Mouse (Mus musculus) MEL (cell line): ENCODE data around the gene Klri1. TPM values are rescaled to one million over a fixed set of nuclear protein-coding genes. Genes with fewer than 3 reads are reported as not detected.

Experiments used
- DNase-seq: peaks from one replicate; pipeline ENCODE4 v3.0.0; 2011; ENCODE audit warnings: low read depth, low spot score
- H3K27ac ChIP-seq: 2 replicates; pipeline ENCODE4 v1.5.1; 2012; ENCODE audit warnings: low read depth, mild to moderate bottlenecking, control low read depth, low read length, moderate library complexity; ENCODE audit not compliant: control insufficient read depth
- H3K27me3 ChIP-seq, 2 experiments: fragments of 150-350 bp in 1 of 2; sonication (generic) in 1 of 2; 2 replicates each; pipeline ENCODE4 v1.6.1; 2012; ENCODE audit warnings: low read length in 2 of 2, mild to moderate bottlenecking in 2 of 2, improper control_type of control experiment in 1 of 2, moderate library complexity in 1 of 2; ENCODE audit not compliant: insufficient read depth in 2 of 2, control insufficient read depth in 1 of 2
- H3K36me3 ChIP-seq, 2 experiments: 2 replicates each; pipeline ENCODE4 v1.6.1; 2012 to 2014; ENCODE audit warnings: low read length in 2 of 2, improper control_type of control experiment in 1 of 2, inconsistent platforms in 1 of 2, mild to moderate bottlenecking in 1 of 2; ENCODE audit not compliant: insufficient read depth in 2 of 2, control insufficient read depth in 1 of 2
- H3K4me1 ChIP-seq, 2 experiments: fragments of 150-350 bp in 1 of 2; sonication (generic) in 1 of 2; 2 replicates each; pipeline ENCODE4 v1.6.1; 2012; ENCODE audit warnings: low read length in 2 of 2, improper control_type of control experiment in 1 of 2, mild to moderate bottlenecking in 1 of 2; ENCODE audit not compliant: insufficient read depth in 2 of 2, control insufficient read depth in 1 of 2
- H3K4me3 ChIP-seq, 2 experiments: fragments of 150-350 bp in 1 of 2; sonication (generic) in 1 of 2; 2 replicates each; pipeline ENCODE4 v1.5.1; 2012; ENCODE audit warnings: low read depth in 2 of 2, low read length in 2 of 2, mild to moderate bottlenecking in 2 of 2, moderate library complexity in 2 of 2, control low read depth in 1 of 2, improper control_type of control experiment in 1 of 2; ENCODE audit not compliant: control insufficient read depth in 1 of 2, insufficient read depth in 1 of 2
- H3K79me2 ChIP-seq: 2 replicates; pipeline ENCODE4 v1.6.1; 2012; ENCODE audit warnings: mild to moderate bottlenecking, low read length, moderate library complexity; ENCODE audit not compliant: control insufficient read depth, poor library complexity, insufficient read depth
- H3K9ac ChIP-seq: 2 replicates; pipeline ENCODE4 v1.6.1; 2012; ENCODE audit warnings: low read depth, mild to moderate bottlenecking, control low read depth, low read length, moderate library complexity; ENCODE audit not compliant: control insufficient read depth, poor library complexity, severe bottlenecking
- H3K9me3 ChIP-seq: fragments of 150-350 bp; sonication (generic); replicated peaks from 2 replicates; pipeline ENCODE4 v1.6.1; 2012; ENCODE audit warnings: mild to moderate bottlenecking, low read length, improper control_type of control experiment, moderate library complexity; ENCODE audit not compliant: insufficient read depth
- BHLHE40 ChIP-seq: IDR thresholded peaks from 2 replicates; pipeline ENCODE4 v1.6.1; 2012; ENCODE audit warnings: low read depth, mild to moderate bottlenecking, inconsistent platforms, low read length, improper control_type of control experiment, borderline replicate concordance
- CHD2 ChIP-seq: IDR thresholded peaks from 2 replicates; pipeline ENCODE4 v1.6.1; 2011; ENCODE audit warnings: low read length, improper control_type of control experiment
- CTCF ChIP-seq, 3 experiments: IDR thresholded peaks in 2 of 3; conservative IDR thresholded peaks in 1 of 3; 2 replicates each; pipeline ENCODE4 v1.5.1; 2011 to 2012; ENCODE audit warnings: low read length in 3 of 3, low read depth in 2 of 3, mild to moderate bottlenecking in 2 of 3, improper control_type of control experiment in 1 of 3, inconsistent platforms in 1 of 3, mixed read lengths in 1 of 3, moderate library complexity in 1 of 3; ENCODE audit not compliant: control insufficient read depth in 1 of 3, insufficient read depth in 1 of 3, poor library complexity in 1 of 3, severe bottlenecking in 1 of 3
- E2F4 ChIP-seq: IDR thresholded peaks from 2 replicates; pipeline ENCODE4 v1.6.1; 2011; ENCODE audit warnings: low read depth, low read length, improper control_type of control experiment, borderline replicate concordance
- EP300 ChIP-seq, 2 experiments: IDR thresholded peaks; 2 replicates each; pipeline ENCODE4 v1.6.1; 2011; ENCODE audit warnings: improper control_type of control experiment in 2 of 2, low read length in 2 of 2, low read depth in 1 of 2, mild to moderate bottlenecking in 1 of 2
- ETS1 ChIP-seq: IDR thresholded peaks from 2 replicates; pipeline ENCODE4 v1.6.1; 2012; ENCODE audit warnings: low read depth, mild to moderate bottlenecking, inconsistent platforms, low read length, improper control_type of control experiment, moderate library complexity
- GATA1 ChIP-seq: IDR thresholded peaks from 2 replicates; pipeline ENCODE4 v1.6.1; 2011; ENCODE audit warnings: low read depth, low read length, improper control_type of control experiment
- JUND ChIP-seq: IDR thresholded peaks from 2 replicates; pipeline ENCODE4 v1.6.1; 2011; ENCODE audit warnings: low read depth, mild to moderate bottlenecking, improper control_type of control experiment, low read length
- KAT2A ChIP-seq: conservative IDR thresholded peaks from 2 replicates; pipeline ENCODE4 v1.6.1; 2012; ENCODE audit warnings: low read depth, low read length, improper control_type of control experiment, inconsistent platforms
- MAFK ChIP-seq: IDR thresholded peaks from 2 replicates; pipeline ENCODE4 v1.6.1; 2011; ENCODE audit warnings: low read depth, mild to moderate bottlenecking, low read length, improper control_type of control experiment, borderline replicate concordance
- MAZ ChIP-seq: IDR thresholded peaks from 2 replicates; pipeline ENCODE4 v1.6.1; 2012; ENCODE audit warnings: low read depth, mild to moderate bottlenecking, inconsistent platforms, low read length, improper control_type of control experiment
- MXI1 ChIP-seq: IDR thresholded peaks from 2 replicates; pipeline ENCODE4 v1.6.1; 2011; ENCODE audit warnings: mild to moderate bottlenecking, low read depth, low read length, improper control_type of control experiment
- MYB ChIP-seq: IDR thresholded peaks from 2 replicates; pipeline ENCODE4 v1.6.1; 2011; ENCODE audit warnings: mild to moderate bottlenecking, low read depth, low read length, improper control_type of control experiment
- MYC ChIP-seq: IDR thresholded peaks from 2 replicates; pipeline ENCODE4 v1.6.1; 2011; ENCODE audit warnings: low read depth, mild to moderate bottlenecking, low read length, improper control_type of control experiment, moderate library complexity
- NELFE ChIP-seq: IDR thresholded peaks from 2 replicates; pipeline ENCODE4 v1.6.1; 2011; ENCODE audit warnings: low read depth, low read length, improper control_type of control experiment
- POLR2AphosphoS2 ChIP-seq: IDR thresholded peaks from 2 replicates; pipeline ENCODE4 v1.6.1; 2011; ENCODE audit warnings: low read length, improper control_type of control experiment
- RAD21 ChIP-seq: IDR thresholded peaks from 2 replicates; pipeline ENCODE4 v1.6.1; 2011; ENCODE audit warnings: mild to moderate bottlenecking, low read depth, low read length, improper control_type of control experiment
- RCOR1 ChIP-seq: IDR thresholded peaks from 2 replicates; pipeline ENCODE4 v1.6.1; 2012; ENCODE audit warnings: low read depth, mild to moderate bottlenecking, inconsistent platforms, low read length, improper control_type of control experiment
- SIN3A ChIP-seq: IDR thresholded peaks from 2 replicates; pipeline ENCODE4 v1.6.1; 2012; ENCODE audit warnings: low read length, improper control_type of control experiment, inconsistent platforms
- SMC3 ChIP-seq: IDR thresholded peaks from 2 replicates; pipeline ENCODE4 v1.6.1; 2011; ENCODE audit warnings: low read depth, low read length, improper control_type of control experiment
- TBP ChIP-seq: IDR thresholded peaks from 2 replicates; pipeline ENCODE4 v1.8.0; 2011; ENCODE audit warnings: low read depth, low read length, improper control_type of control experiment
- UBTF ChIP-seq: IDR thresholded peaks from 2 replicates; pipeline ENCODE4 v1.6.1; 2012; ENCODE audit warnings: low read depth, mild to moderate bottlenecking, inconsistent platforms, low read length, improper control_type of control experiment, moderate library complexity, borderline replicate concordance; ENCODE audit not compliant: insufficient read depth
- ZC3H11A ChIP-seq: IDR thresholded peaks from 2 replicates; pipeline ENCODE4 v1.6.1; 2012; ENCODE audit warnings: low read depth, mild to moderate bottlenecking, inconsistent platforms, low read length, improper control_type of control experiment
- ZMIZ1 ChIP-seq: IDR thresholded peaks from 2 replicates; pipeline ENCODE4 v1.6.1; 2012; ENCODE audit warnings: low read depth, mild to moderate bottlenecking, inconsistent platforms, low read length, improper control_type of control experiment, moderate library complexity
- polyA plus RNA-seq, 2 experiments: library from polyadenylated mRNA; stranded (reverse) in 1 of 2; unstranded in 1 of 2; fragments of >175 nt in 1 of 2; fragments of >200 nt in 1 of 2; gene quantifications; 2 replicates each; pipeline versions ENCODE4 v1.2.1 to v1.2.4; 2012; ENCODE audit warnings: low replicate concordance in 2 of 2, low read depth in 1 of 2; ENCODE audit not compliant: insufficient read length in 2 of 2, insufficient read depth in 1 of 2, missing spikeins in 1 of 2
- total RNA-seq: library from RNA; depleted of rRNA; stranded (reverse); fragments of 300-350 nt; gene quantifications from 2 replicates; pipeline ENCODE4 v1.2.3, GENCODE M21; 2012; rRNA removed

The Klri1 gene
- total RNA-seq = not detected in 2 replicates
- polyA plus RNA-seq = not detected

DNA sequence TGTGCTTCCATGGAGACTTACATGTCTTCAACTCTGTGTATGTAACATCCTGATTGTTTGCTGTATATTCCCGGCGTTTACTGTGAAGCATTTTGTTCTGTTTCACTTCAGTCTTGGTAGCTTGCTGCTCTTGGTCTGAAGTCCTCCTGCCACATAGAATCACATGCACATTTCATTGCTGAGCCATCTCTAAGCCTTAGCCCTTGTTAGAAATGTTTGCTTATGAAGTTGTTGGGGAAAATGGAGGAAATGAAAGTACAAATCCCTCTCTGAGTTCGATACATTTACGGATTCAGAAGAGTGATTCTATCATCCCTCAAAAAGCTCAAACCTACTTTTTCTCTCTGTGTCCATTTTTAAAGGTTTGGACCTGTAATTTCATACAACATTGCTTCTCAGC is at the start of gene Klri1:
TSS of gene Klri1 (minus strand) at position 101 of the 400 bp plus-strand sequence.
- Histone ChIP-seq H3K9me3 (no peaks in the 10 kb centered on the region), H3K27me3 (no peaks in the 10 kb centered on the region), H3K27ac (no peak within 1 kb of the TSS), H3K9ac (no peak within 1 kb of the TSS), H3K36me3 (no peaks in the 10 kb centered on the region), H3K4me3 (no peak within 1 kb of the TSS), H3K4me1 (no peaks in the 10 kb centered on the region), H3K79me2 (no peaks in the 10 kb centered on the region)
- no peak for TF ChIP-seq ZC3H11A
- no peak for TF ChIP-seq KAT2A
- TF ChIP-seq POLR2AphosphoS2 = no peak
- no peak for TF ChIP-seq MAZ
- DNase-seq = no peak

DNA sequence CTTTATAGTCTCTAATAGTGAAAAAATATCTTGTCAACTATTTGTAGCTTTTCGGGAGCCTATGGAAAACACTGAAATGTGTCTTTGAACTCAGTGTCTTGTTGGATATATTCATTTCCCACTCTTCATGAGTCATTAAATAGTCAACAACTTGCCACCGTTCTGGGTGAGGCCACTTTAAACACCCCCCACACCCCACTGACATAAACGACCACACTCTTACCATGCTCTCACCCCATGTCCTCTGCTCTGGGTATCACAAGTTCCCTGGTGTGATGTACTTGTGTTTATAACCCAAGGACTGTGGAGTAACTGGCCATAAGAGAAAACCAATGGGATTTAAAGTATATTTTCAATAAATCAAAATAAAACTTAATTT is 30.7 kb upstream of the Klri1 start:
- Histone ChIP-seq H3K36me3 (no peaks in the 10 kb centered on the region), H3K4me3 (no peak overlapping the region), H3K79me2 (no peaks in the 10 kb centered on the region), H3K9me3 (no peaks in the 10 kb centered on the region), H3K9ac (no peak overlapping the region), H3K27ac (no peak overlapping the region), H3K4me1 (no peaks in the 10 kb centered on the region), H3K27me3 (no peaks in the 10 kb centered on the region)
- no peak for TF ChIP-seq POLR2AphosphoS2
- no peak for TF ChIP-seq E2F4
- TF ChIP-seq TBP = no peak
- no peak for TF ChIP-seq JUND
- no peak for TF ChIP-seq KAT2A
- no peak for TF ChIP-seq BHLHE40
- no peak for TF ChIP-seq ZMIZ1
- no peak for TF ChIP-seq ETS1
- TF ChIP-seq CHD2 = no peak
- no peak for TF ChIP-seq CTCF (IDR thresholded peaks at IDR 0.05 in 2 of 3, conservative IDR thresholded peaks at IDR 0.05 in 1 of 3; ENCODE audit: control insufficient read depth in 1 of 3, insufficient read depth in 1 of 3, low read depth in 2 of 3, low read length in 3 of 3, poor library complexity in 1 of 3, severe bottlenecking in 1 of 3)
- no peak for TF ChIP-seq UBTF
- no peak for TF ChIP-seq MXI1
- no peak for DNase-seq

DNA sequence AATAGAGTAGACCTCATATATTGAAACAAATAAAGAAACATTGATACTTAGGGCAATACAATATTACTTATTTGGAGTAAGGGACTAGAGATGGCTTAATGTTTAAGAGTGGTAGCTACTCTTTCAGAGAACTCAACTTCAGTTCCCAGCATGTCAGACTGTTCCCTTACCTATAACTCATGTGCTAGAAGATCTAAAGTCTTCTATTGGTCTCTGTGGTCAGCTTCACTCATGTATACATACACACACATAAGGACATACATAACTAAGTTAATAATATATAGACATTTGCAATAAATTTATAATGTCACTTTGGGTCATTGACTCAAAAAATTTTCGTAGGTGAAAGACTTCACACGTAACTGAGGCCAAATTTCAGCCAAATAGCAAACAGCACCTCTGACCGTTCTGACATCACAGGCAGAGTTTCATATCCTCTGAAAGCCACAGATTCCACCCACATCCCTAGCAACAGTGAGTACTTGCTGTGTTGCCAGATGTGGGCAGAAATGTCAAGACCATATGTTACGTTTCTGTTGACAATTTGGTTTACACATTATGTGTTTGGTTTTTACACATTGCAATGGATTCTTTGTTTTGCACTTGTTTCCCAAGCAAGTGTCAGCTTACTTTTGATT is 30.2 kb upstream of the Klri1 start:
- Histone ChIP-seq H3K9me3 (no peaks in the 10 kb centered on the region), H3K27me3 (no peaks in the 10 kb centered on the region), H3K4me1 (no peaks in the 10 kb centered on the region), H3K4me3 (no peak overlapping the region), H3K79me2 (no peaks in the 10 kb centered on the region), H3K9ac (no peak overlapping the region), H3K27ac (no peak overlapping the region), H3K36me3 (no peaks in the 10 kb centered on the region)
- no peak for DNase-seq
- no peak for TF ChIP-seq MYB
- TF ChIP-seq RAD21 = no peak
- TF ChIP-seq EP300 (IDR thresholded peaks at IDR 0.05; ENCODE audit: low read depth in 1 of 2, low read length in 2 of 2) = no peak
- TF ChIP-seq MAZ = no peak
- TF ChIP-seq ZC3H11A = no peak
- no peak for TF ChIP-seq SIN3A
- TF ChIP-seq GATA1 = no peak
- no peak for TF ChIP-seq MAFK
- TF ChIP-seq SMC3 = no peak
- no peak for TF ChIP-seq MYC
- no peak for TF ChIP-seq NELFE
- no peak for TF ChIP-seq RCOR1
